Mouse (Mus musculus): ENCODE measurements around the gene Pkdrej. TPM values are rescaled to one million over a fixed set of nuclear protein-coding genes. Genes with fewer than 3 reads are reported as not detected.
A peak's percentile ranks its signal among the peaks of the same experiment; 100 is the strongest.
"Not testable (repeated sequence)": the region's sequence is repeated elsewhere in the genome, so short reads cannot be mapped to it uniquely, and the experiment has no call there.

Gene Pkdrej
- polyA plus RNA-seq, 1 experiment from 2014 or later = 0.08 TPM

- ATAC-seq (ENCODE audit: low read depth) (0 out of 2 replicates have a peak, but pooled peaks have one; percentile 48), DNase-seq (no peak)
- 34% methylated on average over 5 of the region's 5 CpGs for WGBS (ENCODE audit: insufficient replicate concordance)
- Histone ChIP-seq H3K27me3 (no peaks in the 10 kb centered on the region), H3K9me3 (replicated peaks) (no peaks in the 10 kb centered on the region), H3K27ac (peak overlapping the region; percentile 55; the same call in 1 of the 2 replicates), H3K4me1 (replicated peaks) (peaks cover 8% of the 10 kb centered on the region; the same call in 1 of the 2 replicates), H3K36me3 (no peaks in the 10 kb centered on the region), H3K4me3 (replicated peaks) (no peak overlapping the region), H3K4me2 (no peak overlapping the region), H3K9ac (no peak overlapping the region)
These were observed 34.8 kb downstream of the Pkdrej start for GRCm38 (mm10) chr15:85786711-85787110.

DNA sequence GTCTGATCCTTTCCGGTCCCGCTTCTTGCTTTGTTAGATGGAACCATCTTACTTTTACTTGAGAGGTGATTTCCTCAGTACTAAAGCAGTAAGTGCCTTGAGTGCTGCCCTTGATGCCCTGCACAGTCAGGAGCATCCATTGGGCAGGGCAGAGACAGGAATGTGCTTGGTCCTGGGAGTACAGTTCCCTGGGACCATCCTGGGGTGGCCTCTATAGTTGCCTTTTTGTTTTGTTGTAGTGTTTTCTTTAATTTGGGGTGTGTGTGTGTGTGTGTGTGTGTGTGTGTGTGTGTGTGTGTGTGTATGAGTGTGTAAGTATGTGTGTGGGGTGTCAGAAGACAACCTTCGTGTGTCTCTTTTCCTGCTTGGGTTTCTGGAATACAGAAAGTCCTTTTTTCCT is 37.2 kb downstream of the Pkdrej start:
- DNase-seq = no peak
- 78% methylated on average over 3 of the region's 3 CpGs for WGBS (ENCODE audit: insufficient replicate concordance)

GRCm38 (mm10) chr15:85783146-85783545 is 38.4 kb downstream of the Pkdrej start:
- H3K9me3 ChIP-seq (replicated peaks) = no peaks in the 10 kb centered on the region
- no peaks in the 10 kb centered on the region for H3K27me3 ChIP-seq
- DNase-seq (no peak), ATAC-seq (ENCODE audit: low read depth) (no peak)
- WGBS (ENCODE audit: insufficient replicate concordance) = 77% methylated on average over 4 of the region's 4 CpGs
- H3K9ac ChIP-seq = no peak overlapping the region
- H3K27ac ChIP-seq = no peak overlapping the region
- H3K36me3 ChIP-seq = no peaks in the 10 kb centered on the region
- no peak overlapping the region for H3K4me3 ChIP-seq (replicated peaks)
- H3K4me2 ChIP-seq = no peak overlapping the region
- peaks cover 8% of the 10 kb centered on the region; the same call in 1 of the 2 replicates for H3K4me1 ChIP-seq (replicated peaks)

More for the DNA sequence above, 37.2 kb downstream of the Pkdrej start:
- Histone ChIP-seq H3K4me1 (replicated peaks) (peaks cover 8% of the 10 kb centered on the region; the same call in 1 of the 2 replicates), H3K27ac (no peak overlapping the region), H3K27me3 (no peaks in the 10 kb centered on the region), H3K36me3 (no peaks in the 10 kb centered on the region), H3K4me3 (replicated peaks) (no peak overlapping the region), H3K4me2 (no peak overlapping the region), H3K9me3 (replicated peaks) (no peaks in the 10 kb centered on the region), H3K9ac (no peak overlapping the region)
- ATAC-seq (ENCODE audit: low read depth) = no peak

GRCm38 (mm10) chr15:85778891-85779290 is 42.6 kb downstream of the Pkdrej start:
- WGBS (ENCODE audit: insufficient replicate concordance) = 68% methylated on average over 6 of the region's 6 CpGs
- not testable (repeated sequence) for ATAC-seq (ENCODE audit: low read depth); H3K27me3 ChIP-seq; H3K4me2 ChIP-seq; H3K9me3 ChIP-seq (replicated peaks); H3K4me3 ChIP-seq (replicated peaks); H3K9ac ChIP-seq; H3K36me3 ChIP-seq; H3K27ac ChIP-seq; DNase-seq
- H3K4me1 ChIP-seq (replicated peaks) = peaks cover 12% of the 10 kb centered on the region; the same call in 1 of the 2 replicates

- Histone ChIP-seq H3K9ac (no peak overlapping the region), H3K27me3 (no peaks in the 10 kb centered on the region), H3K4me1 (replicated peaks) (peaks cover 12% of the 10 kb centered on the region; the same call in 1 of the 2 replicates), H3K9me3 (replicated peaks) (no peaks in the 10 kb centered on the region), H3K36me3 (no peaks in the 10 kb centered on the region), H3K4me3 (replicated peaks) (no peak overlapping the region), H3K4me2 (no peak overlapping the region), H3K27ac (no peak overlapping the region)
- DNase-seq (no peak), ATAC-seq (ENCODE audit: low read depth) (peak; percentile 66; the same call in 1 of the 2 replicates)
- 62% methylated on average over 5 of the region's 5 CpGs for WGBS (ENCODE audit: insufficient replicate concordance)
These were observed 44.8 kb downstream of the Pkdrej start for GRCm38 (mm10) chr15:85776771-85777170.

GRCm38 (mm10) chr15:85776241-85776640 is 45.3 kb downstream of the Pkdrej start:
- Histone ChIP-seq H3K27ac (no peak overlapping the region), H3K9me3 (replicated peaks) (no peaks in the 10 kb centered on the region), H3K4me1 (replicated peaks) (peaks cover 12% of the 10 kb centered on the region; the same call in 1 of the 2 replicates), H3K36me3 (no peaks in the 10 kb centered on the region), H3K27me3 (no peaks in the 10 kb centered on the region), H3K4me3 (replicated peaks) (no peak overlapping the region), H3K4me2 (no peak overlapping the region), H3K9ac (no peak overlapping the region)
- DNase-seq = no peak
- no peak for ATAC-seq (ENCODE audit: low read depth)
- 48% methylated on average over 2 of the region's 2 CpGs for WGBS (ENCODE audit: insufficient replicate concordance)

GRCm38 (mm10) chr15:85775001-85775400 is 46.5 kb downstream of the Pkdrej start:
- H3K9me3 ChIP-seq (replicated peaks) = no peaks in the 10 kb centered on the region
- no peaks in the 10 kb centered on the region for H3K27me3 ChIP-seq
- H3K4me2 ChIP-seq = no peak overlapping the region
- ATAC-seq (ENCODE audit: low read depth) (no peak), DNase-seq (no peak)
- WGBS (ENCODE audit: insufficient replicate concordance) = 68% methylated on average over 7 of the region's 7 CpGs
- no peak overlapping the region for H3K27ac ChIP-seq
- H3K36me3 ChIP-seq = no peaks in the 10 kb centered on the region
- peaks cover 12% of the 10 kb centered on the region; the same call in 1 of the 2 replicates for H3K4me1 ChIP-seq (replicated peaks)
- H3K9ac ChIP-seq = no peak overlapping the region
- H3K4me3 ChIP-seq (replicated peaks) = no peak overlapping the region

GRCm38 (mm10) chr15:85774419-85774818 is 47.1 kb downstream of the Pkdrej start:
- no peak overlapping the region for H3K4me2 ChIP-seq
- WGBS (ENCODE audit: insufficient replicate concordance) = 67% methylated on average over 9 of the region's 9 CpGs
- H3K27ac ChIP-seq = no peak overlapping the region
- H3K4me3 ChIP-seq (replicated peaks) = no peak overlapping the region
- H3K9ac ChIP-seq = no peak overlapping the region
- no peaks in the 10 kb centered on the region for H3K9me3 ChIP-seq (replicated peaks)
- no peaks in the 10 kb centered on the region for H3K36me3 ChIP-seq
- H3K4me1 ChIP-seq (replicated peaks) = peaks cover 12% of the 10 kb centered on the region; the same call in 1 of the 2 replicates
- DNase-seq (no peak), ATAC-seq (ENCODE audit: low read depth) (no peak)
- no peaks in the 10 kb centered on the region for H3K27me3 ChIP-seq

DNA sequence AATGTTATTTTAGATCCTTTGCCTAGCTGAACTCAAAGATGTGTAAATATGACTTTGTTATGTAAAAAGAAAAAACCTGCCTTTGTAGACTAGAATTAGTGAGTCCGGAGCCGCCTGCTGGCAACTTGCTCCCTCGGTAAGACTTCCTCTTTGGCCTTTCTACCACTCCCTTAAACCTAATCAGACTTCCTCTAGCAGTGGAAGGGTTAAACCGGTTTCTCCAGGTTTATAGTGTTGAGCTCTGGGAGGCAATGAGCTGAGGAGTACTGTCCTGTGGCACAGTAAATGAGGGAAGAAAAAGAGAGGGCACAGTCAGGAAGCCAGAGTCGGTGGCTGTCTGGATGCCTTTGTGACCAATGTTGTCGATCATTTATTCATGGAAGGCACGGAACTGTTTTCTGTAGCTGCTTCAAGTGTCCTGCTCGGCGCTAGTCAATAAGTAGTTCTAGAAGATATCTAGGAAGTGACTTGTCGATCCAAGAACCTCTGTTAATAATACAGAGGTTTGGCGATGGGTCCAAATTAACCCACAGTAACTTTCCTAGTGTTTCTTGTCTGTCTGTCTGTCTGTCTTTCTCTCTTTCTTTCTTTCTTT is 49.3 kb downstream of the Pkdrej start:
- Histone ChIP-seq H3K36me3 (no peaks in the 10 kb centered on the region), H3K4me1 (replicated peaks) (peaks cover 17% of the 10 kb centered on the region; the same call in 1 of the 2 replicates), H3K4me3 (replicated peaks) (no peak overlapping the region), H3K9me3 (replicated peaks) (no peaks in the 10 kb centered on the region), H3K9ac (no peak overlapping the region), H3K27me3 (no peaks in the 10 kb centered on the region), H3K27ac (peak overlapping the region; percentile 67), H3K4me2 (0 out of 2 replicates have a peak overlapping the region, but pooled peaks have one; percentile 10)
- ATAC-seq (ENCODE audit: low read depth) (0 out of 2 replicates have a peak, but pooled peaks have one; percentile 10), DNase-seq (no peak)
- WGBS (ENCODE audit: insufficient replicate concordance) = 49% methylated on average over 11 of the region's 11 CpGs

- Histone ChIP-seq H3K27me3 (no peaks in the 10 kb centered on the region), H3K4me3 (replicated peaks) (no peak overlapping the region), H3K9me3 (replicated peaks) (no peaks in the 10 kb centered on the region), H3K4me2 (no peak overlapping the region), H3K27ac (peak overlapping the region; percentile 78), H3K36me3 (no peaks in the 10 kb centered on the region), H3K4me1 (replicated peaks) (peaks cover 13% of the 10 kb centered on the region; the same call in 1 of the 2 replicates), H3K9ac (no peak overlapping the region)
- DNase-seq (no peak), ATAC-seq (ENCODE audit: low read depth) (peak; percentile 69)
- 62% methylated on average over 17 of the region's 17 CpGs for WGBS (ENCODE audit: insufficient replicate concordance)
These were observed 50.0 kb downstream of the Pkdrej start for GRCm38 (mm10) chr15:85771306-85772121.

DNA sequence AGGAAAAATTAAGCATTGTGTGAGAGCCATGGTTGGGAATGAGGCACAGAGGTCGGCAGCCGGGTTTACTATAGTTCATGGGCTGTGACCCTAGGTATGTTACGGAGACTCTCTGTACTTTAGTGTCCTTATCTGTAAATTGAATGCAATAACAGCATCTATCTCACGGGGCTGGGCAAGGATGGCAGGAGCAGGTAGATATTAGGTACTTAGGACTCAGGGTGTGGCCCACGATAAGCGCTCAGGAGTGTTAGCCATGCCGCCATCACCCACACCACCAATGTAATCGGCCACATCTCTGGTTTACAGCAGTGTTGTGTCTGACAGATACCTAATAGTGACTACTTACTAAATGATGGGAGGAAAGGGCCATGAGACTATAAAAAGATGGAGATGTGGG is 52.5 kb downstream of the Pkdrej start:
- ATAC-seq (ENCODE audit: low read depth) = no peak
- no peak overlapping the region for H3K9ac ChIP-seq
- H3K27ac ChIP-seq = no peak overlapping the region
- no peak overlapping the region for H3K4me3 ChIP-seq (replicated peaks)
- 76% methylated on average over 8 of the region's 8 CpGs for WGBS (ENCODE audit: insufficient replicate concordance)
- 0 out of 2 replicates have a peak, but pooled peaks cover 5% of the 10 kb centered on the region for H3K4me1 ChIP-seq (replicated peaks)
- H3K36me3 ChIP-seq = no peaks in the 10 kb centered on the region
- no peaks in the 10 kb centered on the region for H3K27me3 ChIP-seq
- H3K4me2 ChIP-seq = no peak overlapping the region
- no peak for DNase-seq
- no peaks in the 10 kb centered on the region for H3K9me3 ChIP-seq (replicated peaks)
